Mouse (Mus musculus): ENCODE results near the gene Atf6b.
A peak's percentile ranks its signal among the peaks of the same experiment; 100 is the strongest.

Gene Atf6b

DNA sequence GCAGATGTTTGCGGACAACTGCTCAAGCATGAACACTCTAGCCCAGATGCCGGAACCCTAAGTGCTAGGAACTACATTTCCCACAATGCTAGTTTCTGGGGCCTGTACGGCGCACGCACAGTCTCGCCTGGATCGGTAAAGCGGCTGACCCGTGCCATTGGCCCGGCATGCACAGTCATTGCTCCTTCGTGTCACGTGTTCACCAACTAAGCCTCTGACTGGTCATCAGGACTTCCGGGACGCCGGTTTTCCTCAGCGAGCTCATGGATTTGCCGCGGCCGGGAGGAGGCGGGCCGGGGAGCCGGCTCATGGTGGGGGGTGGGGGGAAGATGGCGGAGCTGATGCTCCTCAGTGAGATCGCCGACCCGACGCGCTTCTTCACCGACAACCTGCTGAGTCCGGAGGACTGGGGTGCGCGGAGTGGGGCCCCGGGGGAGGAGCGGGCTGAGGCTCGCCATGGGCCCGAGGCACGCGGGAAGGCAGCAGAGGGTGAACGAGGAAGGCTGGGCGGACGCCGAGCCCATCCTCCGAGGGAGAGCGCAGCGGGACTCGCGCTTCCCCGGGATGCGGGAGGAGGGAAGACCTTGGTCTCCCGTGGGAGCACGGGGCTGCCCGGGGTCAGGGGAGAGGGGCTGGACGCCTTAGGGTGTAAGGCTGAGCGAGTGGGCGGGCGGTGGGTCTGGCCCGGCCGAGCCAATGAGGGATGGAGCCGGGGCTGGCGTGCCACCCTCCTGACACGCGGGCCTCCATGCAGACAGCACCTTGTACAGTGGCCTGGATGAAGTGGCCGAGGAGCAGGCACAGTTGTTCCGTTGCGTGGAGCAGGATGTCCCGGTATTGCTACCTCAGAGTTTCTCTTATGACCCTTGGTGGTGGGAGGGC is at the start of gene Atf6b:
Atf6b (plus strand) TSS at position 241 of the 882 bp plus-strand sequence.
- DNase-seq (ENCODE audit: low spot score), result peak; percentile 97

GRCm38 (mm10) chr17:34597566-34598095 is 49.3 kb upstream of the Atf6b start, which contains the start of gene Ager:
Gene Ager, plus strand, starts transcription at chr17:34597862.
- no peak for DNase-seq (ENCODE audit: low spot score)

- DNase-seq (ENCODE audit: low spot score), result no peak
These were observed 47.1 kb upstream of the Atf6b start for GRCm38 (mm10) chr17:34599891-34600290.

DNA sequence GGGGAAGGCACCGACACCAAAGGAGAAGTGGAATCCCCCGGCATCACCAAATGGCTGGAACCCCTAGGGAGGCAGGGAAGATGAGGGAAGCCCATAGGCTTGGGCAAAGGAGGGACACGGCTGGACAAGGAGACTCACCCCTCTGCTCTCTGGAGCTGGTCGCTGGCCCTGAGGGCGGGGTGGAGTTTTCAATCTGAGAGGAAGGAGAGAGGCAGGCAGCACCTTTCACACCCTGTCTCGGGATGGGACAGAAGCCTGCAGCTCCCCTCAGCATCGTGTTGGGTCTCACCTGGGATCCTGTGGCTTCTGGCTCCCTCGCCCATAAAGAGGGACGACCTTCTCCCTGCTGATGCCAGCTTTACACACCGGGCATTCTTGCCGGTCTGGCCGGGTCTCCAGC is 45.1 kb upstream of the Atf6b start:
- DNase-seq (ENCODE audit: low spot score), result no peak

GRCm38 (mm10) chr17:34603375-34604060 is 43.4 kb upstream of the Atf6b start, which contains the start of gene Rnf5:
Gene Rnf5, minus strand, starts transcription at chr17:34603690.
- peak; percentile 100 for DNase-seq (ENCODE audit: low spot score)

- DNase-seq (ENCODE audit: low spot score), result peak; percentile 98
These were observed 42.9 kb upstream of the Atf6b start, which contains the start of gene Agpat1 for GRCm38 (mm10) chr17:34604061-34604508. Gene Agpat1, plus strand, starts transcription at chr17:34604262.

DNA sequence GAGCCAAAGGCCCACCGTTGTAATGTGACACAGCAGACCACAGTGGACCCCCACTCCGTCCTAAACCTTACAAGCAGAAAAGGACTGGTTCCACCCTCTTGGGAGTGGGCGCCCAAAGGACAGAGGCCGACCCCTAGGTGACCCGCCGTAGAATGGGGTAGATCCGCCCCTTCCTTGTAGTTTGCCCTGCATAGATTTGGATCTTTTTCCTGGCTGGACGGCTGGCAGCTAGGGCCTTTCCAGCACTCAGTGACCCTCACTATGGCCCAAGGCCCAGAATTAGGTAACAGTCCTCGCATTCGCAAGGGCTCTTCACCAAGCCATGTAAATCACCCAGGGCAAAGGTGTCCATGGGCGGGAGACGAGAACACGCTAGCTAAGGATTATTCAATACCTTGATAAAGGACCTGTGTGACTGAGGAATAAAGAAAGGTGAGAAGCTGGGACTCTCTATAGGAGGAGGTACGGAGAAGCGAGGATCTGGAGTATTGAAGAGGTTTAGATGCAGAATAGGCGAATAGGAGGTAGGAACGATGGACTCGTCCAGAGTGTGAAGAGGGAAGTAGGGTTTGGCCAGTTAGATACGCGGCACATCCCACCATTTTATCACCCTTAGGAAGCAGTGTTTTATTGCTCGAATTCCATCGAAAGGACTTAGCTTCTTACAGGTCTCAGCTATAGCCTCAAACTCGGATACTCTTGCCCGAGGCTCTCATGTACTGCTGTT is 42.3 kb upstream of the Atf6b start:
- DNase-seq (ENCODE audit: low spot score), result no peak

DNA sequence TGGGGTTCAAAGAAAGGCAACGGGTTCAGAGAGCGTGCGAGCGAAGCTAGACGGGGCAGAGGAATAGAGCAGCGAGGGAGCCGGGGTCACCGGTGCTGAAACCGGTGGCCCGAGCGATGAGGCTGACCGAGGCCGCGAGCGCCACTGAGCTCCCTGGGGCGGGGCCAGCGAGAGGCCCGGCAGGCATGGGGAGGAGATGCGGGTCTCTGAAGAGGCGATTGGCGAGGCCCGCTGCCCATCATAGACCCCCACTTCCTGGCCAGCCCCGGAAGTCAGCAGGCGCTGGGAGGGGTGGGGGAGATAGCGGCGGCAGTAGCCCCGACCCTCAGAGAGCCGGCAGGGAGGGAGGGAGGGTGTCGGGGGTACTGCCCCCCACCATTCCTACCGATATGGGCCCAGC is 41.3 kb upstream of the Atf6b start:
- peak; percentile 95 for DNase-seq (ENCODE audit: low spot score)

- no peak for DNase-seq (ENCODE audit: low spot score)
These were observed 40.5 kb upstream of the Atf6b start for GRCm38 (mm10) chr17:34606186-34607039.

DNA sequence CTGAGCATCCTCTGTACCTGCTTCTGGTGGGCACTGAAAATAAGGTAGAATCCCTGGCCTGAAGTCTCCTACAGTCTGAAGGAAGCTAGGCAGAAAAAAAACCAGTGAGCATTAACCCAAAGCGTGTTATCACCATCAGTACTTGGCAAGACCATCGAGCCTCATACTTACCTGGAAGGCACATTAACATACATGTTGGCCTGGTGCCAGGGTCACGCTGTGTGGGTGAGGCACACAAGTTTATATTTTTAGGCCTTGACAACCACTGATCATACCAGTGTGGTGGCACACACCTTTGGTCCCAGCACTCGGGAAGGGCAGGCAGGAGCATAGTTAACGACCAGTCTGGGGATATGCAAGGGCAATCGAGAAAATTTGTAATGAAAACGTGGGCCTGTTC is 38.9 kb upstream of the Atf6b start:
- DNase-seq (ENCODE audit: low spot score), result no peak

DNA sequence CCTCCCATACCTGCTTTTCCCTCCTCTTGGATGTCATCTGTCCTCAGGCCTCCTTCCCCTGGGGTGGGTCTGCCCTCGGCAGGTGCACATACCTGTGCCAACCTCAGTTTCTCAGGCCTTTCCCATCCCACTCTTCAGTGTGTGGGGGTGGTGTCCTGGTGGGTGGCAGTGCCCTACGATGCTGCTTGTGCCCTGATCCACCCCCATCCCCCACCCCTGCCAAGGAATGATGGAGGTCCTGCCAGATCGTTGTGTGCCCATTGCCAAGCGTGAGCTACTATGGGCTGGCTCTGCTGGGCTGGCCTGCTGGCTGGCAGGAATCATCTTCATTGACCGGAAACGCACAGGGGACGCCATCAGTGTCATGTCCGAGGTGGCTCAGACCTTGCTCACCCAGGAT is 35.9 kb upstream of the Atf6b start:
- DNase-seq (ENCODE audit: low spot score), result no peak

- DNase-seq (ENCODE audit: low spot score), result no peak
These were observed 33.8 kb upstream of the Atf6b start for GRCm38 (mm10) chr17:34613054-34613645.

DNA sequence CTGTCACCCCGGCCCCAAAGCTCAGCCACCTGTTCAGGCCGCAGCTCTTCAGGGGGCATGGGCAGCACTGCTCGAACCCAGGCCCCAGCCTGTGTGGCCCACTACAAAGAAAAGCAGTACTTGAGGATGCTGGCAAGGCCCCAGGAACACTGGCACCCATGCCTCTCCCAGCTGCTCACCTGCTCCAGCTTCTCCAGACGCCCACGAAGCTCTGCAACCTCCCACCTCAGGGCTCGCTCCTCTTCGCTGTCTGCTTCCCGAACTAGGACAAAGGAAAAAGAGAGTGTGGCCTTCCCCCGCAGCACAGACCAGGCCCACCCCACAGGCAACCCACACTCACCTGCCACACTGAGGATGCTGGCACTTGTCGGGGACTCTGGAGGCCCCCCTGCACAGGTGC is 33.1 kb upstream of the Atf6b start:
- no peak for DNase-seq (ENCODE audit: low spot score)

GRCm38 (mm10) chr17:34615871-34616270 is 31.1 kb upstream of the Atf6b start, which contains the start of gene Egfl8:
Gene Egfl8, minus strand, starts transcription at chr17:34615971.
- DNase-seq (ENCODE audit: low spot score), result no peak

DNA sequence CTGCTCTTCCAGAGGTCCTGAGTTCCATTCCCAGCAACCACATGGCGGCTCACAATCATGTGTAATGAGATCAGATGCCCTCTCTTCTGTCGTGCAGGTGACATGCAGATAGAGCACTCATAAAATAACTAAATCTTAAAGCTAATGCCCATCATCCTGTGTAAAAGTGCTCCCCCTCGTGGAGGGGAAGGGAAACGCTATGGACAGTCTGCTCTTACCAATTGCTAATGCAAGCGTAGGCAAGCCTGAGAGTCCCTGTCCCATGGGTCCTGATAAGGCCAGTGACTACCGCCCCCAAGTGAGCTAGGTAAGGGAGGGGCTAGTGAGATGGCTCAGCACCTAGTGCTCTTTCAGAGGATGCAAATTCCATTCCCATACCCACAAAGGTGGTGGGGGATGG is 27.9 kb upstream of the Atf6b start:
- DNase-seq (ENCODE audit: low spot score), result no peak

DNA sequence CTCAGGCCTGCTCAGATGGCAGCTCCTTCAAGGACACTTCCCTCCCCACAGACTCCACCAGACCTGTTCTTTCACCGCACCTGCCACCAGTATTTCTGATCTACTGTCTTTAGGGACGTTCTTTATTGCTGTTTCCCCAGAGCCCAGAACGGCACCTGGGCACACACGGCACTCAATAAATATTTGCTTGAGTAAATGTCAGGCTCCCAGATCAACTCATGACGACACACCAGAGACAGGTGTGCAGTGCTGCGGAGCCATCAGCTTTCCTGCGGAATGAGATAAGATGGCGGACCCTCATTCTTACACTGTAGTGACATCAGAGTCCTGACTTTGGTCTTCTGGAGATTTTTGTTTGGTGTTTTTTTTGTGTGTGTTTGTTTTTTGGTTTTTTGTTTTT is 25.9 kb upstream of the Atf6b start:
- DNase-seq (ENCODE audit: low spot score), result no peak

- no peak for DNase-seq (ENCODE audit: low spot score)
These were observed 23.8 kb upstream of the Atf6b start for GRCm38 (mm10) chr17:34623161-34623560.

- DNase-seq (ENCODE audit: low spot score), result no peak
These were observed 22.0 kb upstream of the Atf6b start for GRCm38 (mm10) chr17:34624981-34625380.

- no peak for DNase-seq (ENCODE audit: low spot score)
These were observed 20.7 kb upstream of the Atf6b start for GRCm38 (mm10) chr17:34626062-34626772.

GRCm38 (mm10) chr17:34626773-34627092 is 20.2 kb upstream of the Atf6b start:
- DNase-seq (ENCODE audit: low spot score), result no peak

Measured in left cerebral cortex, adult 11 months (tissue).